Mouse (Mus musculus): Measurements from ENCODE around the gene Hyal3. TPM values are rescaled to one million over a fixed set of nuclear protein-coding genes. Genes with fewer than 3 reads are reported as not detected.

The Hyal3 gene
- under 1 TPM; 0.19 to 0.23 TPM for total RNA-seq (2021)
- long read RNA-seq, experiment 1: 0 reads
- long read RNA-seq, experiment 2, partial matches to known transcripts: 0 of 1 reads
- long read RNA-seq, experiment 2, other reads (novel, unspliced or antisense): 1 of 1 reads

DNA sequence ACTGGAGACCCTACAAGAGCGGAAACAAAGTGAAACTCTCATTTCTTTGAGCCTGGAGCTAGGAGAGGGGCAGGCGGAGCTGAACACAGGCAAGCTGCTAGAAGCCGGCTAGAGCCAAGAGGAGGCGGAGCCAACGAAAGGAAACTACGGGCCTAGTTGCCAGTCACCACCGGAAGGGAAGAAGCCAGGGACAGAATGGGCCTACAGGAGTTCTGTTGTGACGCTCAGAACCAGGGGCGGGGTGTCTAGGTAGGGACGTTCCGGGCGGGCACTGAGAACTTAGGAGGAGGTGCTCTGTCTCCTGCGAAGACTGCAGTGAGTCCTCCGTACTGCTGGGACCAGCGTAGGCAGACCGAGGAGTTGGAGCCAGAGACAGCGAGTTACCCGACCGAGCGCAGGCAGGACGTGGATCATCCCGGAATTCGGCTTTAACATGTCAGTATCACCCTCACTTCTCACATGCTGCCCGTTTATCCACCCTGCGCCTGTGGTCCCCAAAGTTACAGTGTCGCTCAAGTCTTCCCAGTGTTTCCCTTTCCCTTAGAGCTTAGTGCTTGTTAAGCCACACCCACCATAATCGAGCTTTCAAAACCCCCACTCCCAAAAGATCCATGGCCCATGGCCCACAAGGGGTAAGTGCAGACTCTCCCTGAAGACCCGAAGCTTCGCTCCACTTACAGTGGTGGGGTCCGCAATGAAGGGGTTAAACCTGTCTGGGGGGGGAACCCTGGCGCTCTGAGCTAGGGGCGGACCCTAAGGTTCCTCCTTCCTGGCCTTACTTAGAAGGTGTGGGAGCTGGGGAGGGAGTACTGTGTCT, at the start of gene Hyal3:
Gene Hyal3 (plus strand): TSS at position 318 of the 817 bp plus-strand sequence.
- peak; percentile 94 for DNase-seq (ENCODE audit: low spot score)

GRCm38 (mm10) chr9:107533791-107534407, 46.7 kb upstream of the Hyal3 start, which contains the start of gene Tmem115:
Tmem115 (plus strand) TSS chr9:107533945.
- DNase-seq (ENCODE audit: low spot score): peak; percentile 94

DNA sequence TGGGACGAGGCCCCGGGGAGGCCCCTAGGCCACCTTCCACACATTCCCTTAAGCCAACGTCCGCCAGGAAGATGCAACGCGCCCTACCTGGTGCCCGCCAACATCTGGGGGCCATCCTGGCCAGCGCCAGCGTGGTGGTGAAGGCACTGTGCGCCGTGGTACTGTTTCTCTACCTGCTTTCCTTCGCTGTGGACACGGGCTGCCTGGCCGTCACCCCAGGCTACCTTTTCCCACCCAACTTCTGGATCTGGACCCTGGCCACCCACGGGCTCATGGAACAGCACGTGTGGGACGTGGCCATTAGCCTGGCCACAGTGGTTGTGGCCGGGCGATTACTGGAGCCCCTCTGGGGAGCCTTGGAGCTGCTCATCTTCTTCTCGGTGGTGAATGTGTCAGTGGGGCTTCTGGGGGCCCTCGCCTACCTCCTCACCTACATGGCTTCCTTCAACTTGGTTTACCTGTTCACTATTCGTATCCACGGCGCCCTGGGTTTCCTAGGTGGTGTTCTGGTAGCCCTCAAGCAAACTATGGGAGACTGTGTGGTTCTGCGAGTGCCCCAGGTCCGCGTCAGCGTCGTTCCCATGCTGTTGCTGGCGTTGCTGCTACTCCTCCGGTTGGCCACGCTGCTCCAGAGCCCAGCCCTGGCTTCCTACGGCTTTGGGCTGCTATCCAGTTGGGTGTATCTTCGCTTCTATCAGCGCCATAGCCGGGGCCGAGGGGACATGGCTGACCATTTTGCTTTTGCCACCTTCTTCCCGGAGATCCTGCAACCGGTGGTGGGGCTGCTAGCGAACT, 46.0 kb upstream of the Hyal3 start:
- no peak for DNase-seq (ENCODE audit: low spot score)

GRCm38 (mm10) chr9:107538231-107538630, 42.4 kb upstream of the Hyal3 start:
- no peak for DNase-seq (ENCODE audit: low spot score)

DNA sequence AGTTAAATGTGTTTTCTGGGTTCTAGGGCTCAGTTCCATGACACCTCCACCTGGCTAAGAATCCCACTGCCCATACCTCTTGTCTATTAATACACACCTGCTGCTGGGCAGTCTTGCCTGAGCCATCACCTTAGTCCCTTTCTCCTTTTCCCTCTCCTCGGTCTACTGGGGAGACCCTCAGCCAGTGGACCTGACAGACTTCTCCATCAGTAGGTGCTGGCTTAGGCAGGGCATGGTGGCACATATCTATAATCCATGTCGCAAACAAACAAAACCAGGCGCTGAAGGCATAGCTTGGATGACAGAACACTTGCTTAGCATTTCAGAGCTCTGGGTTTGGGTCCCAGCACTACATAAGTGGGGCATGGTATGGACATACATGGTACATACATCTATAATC, 41.9 kb upstream of the Hyal3 start:
- DNase-seq (ENCODE audit: low spot score): no peak

GRCm38 (mm10) chr9:107539940-107540339, 40.7 kb upstream of the Hyal3 start:
- no peak for DNase-seq (ENCODE audit: low spot score)

DNA sequence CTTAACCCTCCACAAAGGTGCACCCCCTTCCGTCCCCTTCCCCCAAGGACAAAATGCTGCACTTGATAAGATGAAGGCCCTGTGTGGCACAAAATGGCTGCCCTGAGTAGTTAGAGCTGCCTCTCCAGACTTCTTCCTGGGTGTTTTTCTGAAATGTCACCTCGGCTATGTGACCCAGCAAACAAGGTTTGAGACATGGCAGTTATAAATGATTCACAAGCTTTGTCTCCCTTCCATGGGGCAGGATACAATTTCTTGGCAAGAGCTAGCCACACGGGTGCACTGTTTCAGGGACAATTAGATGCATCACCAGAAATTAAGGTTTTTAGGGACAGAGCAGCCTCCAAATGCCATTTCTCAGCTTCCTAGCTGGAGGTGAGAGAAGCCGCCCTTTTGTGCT, 40.2 kb upstream of the Hyal3 start:
- no peak for DNase-seq (ENCODE audit: low spot score)

GRCm38 (mm10) chr9:107541005-107541404, 39.6 kb upstream of the Hyal3 start:
- no peak for DNase-seq (ENCODE audit: low spot score)

- DNase-seq (ENCODE audit: low spot score): peak; percentile 95
Observed at GRCm38 (mm10) chr9:107541474-107542351, 38.9 kb upstream of the Hyal3 start, which contains the start of the genes Cyb561d2 and Nprl2. Cyb561d2 (minus strand) TSS chr9:107542193. Nprl2 (plus strand) TSS chr9:107542226.

DNA sequence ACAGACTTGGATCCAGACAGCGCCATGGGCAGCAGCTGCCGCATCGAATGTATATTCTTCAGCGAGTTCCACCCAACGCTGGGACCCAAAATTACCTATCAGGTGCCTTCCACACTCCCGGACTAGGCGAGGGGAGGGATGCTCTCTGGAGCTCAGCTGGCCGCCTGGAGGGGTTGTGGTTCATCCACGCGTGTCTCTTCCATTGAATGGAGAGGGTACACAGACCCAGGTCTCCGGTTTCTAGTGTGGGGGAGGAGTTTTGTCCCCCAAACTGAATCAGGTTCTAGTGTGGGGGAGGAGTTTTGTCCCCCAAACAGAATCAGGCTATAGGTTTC, 38.3 kb upstream of the Hyal3 start:
- no peak for DNase-seq (ENCODE audit: low spot score)

- no peak for DNase-seq (ENCODE audit: low spot score)
Observed at GRCm38 (mm10) chr9:107542721-107543120, 37.9 kb upstream of the Hyal3 start.

GRCm38 (mm10) chr9:107543299-107543698, 37.3 kb upstream of the Hyal3 start:
- no peak for DNase-seq (ENCODE audit: low spot score)

GRCm38 (mm10) chr9:107544196-107544700, 36.4 kb upstream of the Hyal3 start:
- no peak for DNase-seq (ENCODE audit: low spot score)

- no peak for DNase-seq (ENCODE audit: low spot score)
Observed at GRCm38 (mm10) chr9:107544729-107545128, 35.9 kb upstream of the Hyal3 start.

DNA sequence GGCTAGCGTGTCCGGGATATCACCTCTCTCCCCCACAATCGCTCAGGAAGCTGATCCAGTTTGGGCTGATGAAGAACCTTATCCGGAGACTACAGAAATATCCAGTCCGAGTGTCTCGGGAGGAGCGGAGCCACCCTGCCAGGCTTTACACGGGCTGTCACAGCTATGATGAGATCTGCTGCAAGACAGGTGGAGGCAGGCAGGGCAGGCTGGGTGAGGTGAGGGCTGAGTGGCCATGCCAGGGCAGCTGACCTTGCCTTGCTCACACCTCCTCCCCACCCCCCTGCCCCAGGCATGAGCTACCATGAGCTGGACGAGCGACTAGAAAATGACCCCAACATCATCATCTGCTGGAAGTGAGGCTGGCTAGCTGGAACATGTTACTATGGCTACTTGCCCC, 35.4 kb upstream of the Hyal3 start:
- DNase-seq (ENCODE audit: low spot score): no peak

GRCm38 (mm10) chr9:107545602-107546001, 35.0 kb upstream of the Hyal3 start:
- peak; percentile 78 for DNase-seq (ENCODE audit: low spot score)

DNA sequence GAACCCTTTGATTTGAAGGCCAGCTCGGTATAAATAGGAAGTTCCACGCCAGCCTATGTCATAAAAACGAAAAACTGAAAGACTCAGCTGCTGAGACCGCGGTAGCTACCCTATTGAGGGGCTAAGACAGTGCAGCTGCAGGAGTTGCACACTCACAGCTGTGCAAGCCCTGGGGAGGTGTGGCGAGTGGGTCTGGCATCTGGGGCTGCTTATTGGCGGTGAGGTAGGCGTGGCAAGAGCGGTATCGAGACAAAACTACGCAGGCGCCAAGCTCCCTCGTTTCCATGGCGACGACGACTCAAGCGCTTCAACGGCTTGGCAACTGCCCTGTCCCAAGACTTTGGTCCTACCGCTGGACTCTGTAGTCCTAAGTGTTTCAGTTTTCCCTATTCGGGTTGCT, 33.6 kb upstream of the Hyal3 start, which contains the start of gene Zmynd10:
Gene Zmynd10 (plus strand): TSS at position 273 of the 400 bp plus-strand sequence.
- DNase-seq (ENCODE audit: low spot score): peak; percentile 81

DNA sequence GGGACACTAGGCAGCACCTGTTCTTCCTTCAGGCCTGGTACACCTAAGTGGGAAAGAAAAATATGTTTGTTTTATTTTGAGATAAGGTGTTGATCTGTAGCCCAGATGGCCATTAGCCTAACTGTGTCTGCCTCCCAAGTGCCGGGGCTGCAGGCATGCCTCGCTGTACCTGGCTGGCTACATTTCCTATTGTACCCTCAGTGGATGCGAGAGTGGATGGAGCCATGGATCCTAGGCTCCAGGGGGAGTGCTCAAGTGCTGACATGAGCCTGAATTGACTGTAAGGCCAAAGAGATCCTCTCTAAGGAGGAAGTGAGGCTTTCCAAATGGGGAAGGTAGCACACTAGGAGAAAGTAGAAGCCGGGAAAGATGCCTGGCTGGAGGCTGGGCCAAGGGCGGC, 32.7 kb upstream of the Hyal3 start:
- DNase-seq (ENCODE audit: low spot score): no peak

DNA sequence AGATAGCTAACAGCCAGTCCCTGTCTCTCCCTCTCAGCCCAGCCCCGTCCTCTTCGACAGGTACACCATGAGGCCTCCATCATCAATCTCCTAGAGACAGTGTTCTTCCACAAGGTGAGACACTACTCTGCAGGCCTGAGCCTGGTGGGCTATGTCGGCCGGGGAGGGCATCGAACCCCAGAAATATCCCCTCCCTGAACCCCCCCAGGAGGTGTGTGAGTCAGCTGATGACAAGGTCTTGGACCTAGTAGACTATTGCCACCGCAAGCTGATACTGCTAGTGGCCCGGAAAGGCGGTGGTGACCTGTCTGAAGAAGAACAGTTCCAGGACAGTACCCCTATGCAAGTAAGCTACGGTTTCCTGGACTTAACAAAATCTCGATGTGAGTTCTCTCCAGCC, 31.8 kb upstream of the Hyal3 start:
- DNase-seq (ENCODE audit: low spot score): no peak

- no peak for DNase-seq (ENCODE audit: low spot score)
Observed at GRCm38 (mm10) chr9:107549297-107550074, 31.1 kb upstream of the Hyal3 start.
